Mouse (Mus musculus) embryonic fibroblast, embryonic 13.5 days (primary cell): ENCODE data around the gene Npr3.

Experiments used
- CTCF ChIP-seq: IDR thresholded peaks from 2 replicates; pipeline ENCODE4 v1.5.1; 2011; ENCODE audit warnings: mild to moderate bottlenecking, control low read depth, low read length, moderate library complexity, borderline replicate concordance; ENCODE audit not compliant: insufficient read depth
- POLR2A ChIP-seq: IDR thresholded peaks from 2 replicates; pipeline ENCODE4 v1.6.1; 2011; ENCODE audit warnings: low read depth, mild to moderate bottlenecking, control low read depth, low read length, moderate library complexity

- no peak for TF ChIP-seq POLR2A
- no peak for TF ChIP-seq CTCF
Observed at GRCm38 (mm10) chr15:11844115-11844514, 63.0 kb downstream of the Npr3 start.
